Mouse (Mus musculus) ovary, postnatal 10 days (tissue): ENCODE measurements around the gene Lrrc29.

ENCODE experiments used
- DNase-seq: peaks from one replicate; pipeline ENCODE4 v3.0.0; 2022; ENCODE audit warnings: low spot score

The Lrrc29 gene

DNA sequence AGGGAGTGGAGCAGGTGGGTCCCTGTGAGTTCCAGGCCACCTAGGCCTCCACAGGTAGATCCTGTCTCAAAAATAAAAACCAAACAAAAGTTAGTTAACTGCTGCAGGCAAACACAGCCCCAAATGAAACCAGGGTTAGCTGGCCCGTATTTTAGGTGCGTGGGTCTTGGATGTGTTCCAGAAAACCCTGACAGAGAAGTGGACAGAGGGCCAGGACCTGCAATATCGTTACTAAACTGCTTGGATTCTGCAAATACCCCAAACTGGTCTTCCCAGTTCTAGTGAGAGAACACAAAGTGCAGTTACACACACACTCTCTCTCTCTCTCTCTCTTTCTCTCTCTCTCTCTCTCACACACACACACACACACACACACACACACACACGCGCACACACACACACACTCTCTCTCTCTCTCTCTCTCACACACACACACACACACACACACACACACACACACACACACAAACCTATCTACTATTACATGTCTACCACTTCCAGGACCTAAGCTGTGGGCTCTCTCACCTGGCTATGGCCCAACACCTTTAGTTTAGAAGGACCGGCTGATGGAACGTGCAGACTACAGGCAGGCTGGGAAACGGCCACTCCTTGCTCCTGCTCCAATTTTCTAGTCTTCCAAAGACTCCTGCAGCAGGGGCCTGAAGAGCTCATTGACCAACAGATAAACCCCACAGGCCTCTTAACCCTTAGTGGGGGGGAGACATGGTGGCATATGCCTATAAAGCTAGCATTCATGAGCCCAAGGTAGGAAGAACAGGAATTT is 17.9 kb upstream of the Lrrc29 start:
- DNase-seq = no peak

DNA sequence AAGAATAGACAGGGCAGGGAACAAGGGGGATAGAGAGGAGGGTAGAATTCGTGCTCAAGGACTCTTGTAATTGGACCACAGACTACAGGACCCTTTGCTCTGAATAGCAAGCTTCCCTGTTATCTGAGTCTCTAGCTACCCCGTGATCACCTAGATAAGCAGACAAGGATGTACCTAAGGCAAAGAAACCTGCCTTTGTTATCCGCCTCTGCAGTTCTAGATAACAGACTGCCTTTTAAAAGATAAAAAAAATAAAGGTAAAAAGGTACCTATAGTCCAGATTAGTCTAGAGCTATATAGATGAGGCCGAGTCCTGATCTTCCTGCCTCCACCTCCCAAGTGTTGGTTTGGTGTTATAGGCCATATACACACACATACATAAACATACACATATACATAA is 16.7 kb upstream of the Lrrc29 start:
- no peak for DNase-seq

DNA sequence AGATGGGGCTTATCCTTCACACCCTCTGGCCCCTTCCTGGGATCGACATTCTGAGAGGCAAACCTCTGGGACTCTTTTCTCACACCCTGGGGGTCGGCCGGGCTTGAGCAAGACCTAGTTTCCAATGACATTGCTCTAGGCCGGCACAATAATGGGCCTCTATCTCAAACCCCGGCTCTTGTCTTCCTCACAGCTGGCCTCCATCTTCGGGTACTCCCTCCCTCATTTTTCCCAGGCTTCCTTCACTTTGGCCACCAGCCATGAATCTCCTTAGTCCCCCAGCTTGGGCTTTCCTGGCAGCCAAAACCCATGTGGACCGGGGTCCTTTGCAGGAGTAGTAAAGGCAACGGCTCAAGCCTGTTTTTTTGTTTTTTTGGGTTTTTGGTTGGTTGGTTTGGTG is 15.3 kb upstream of the Lrrc29 start:
- DNase-seq = no peak

DNA sequence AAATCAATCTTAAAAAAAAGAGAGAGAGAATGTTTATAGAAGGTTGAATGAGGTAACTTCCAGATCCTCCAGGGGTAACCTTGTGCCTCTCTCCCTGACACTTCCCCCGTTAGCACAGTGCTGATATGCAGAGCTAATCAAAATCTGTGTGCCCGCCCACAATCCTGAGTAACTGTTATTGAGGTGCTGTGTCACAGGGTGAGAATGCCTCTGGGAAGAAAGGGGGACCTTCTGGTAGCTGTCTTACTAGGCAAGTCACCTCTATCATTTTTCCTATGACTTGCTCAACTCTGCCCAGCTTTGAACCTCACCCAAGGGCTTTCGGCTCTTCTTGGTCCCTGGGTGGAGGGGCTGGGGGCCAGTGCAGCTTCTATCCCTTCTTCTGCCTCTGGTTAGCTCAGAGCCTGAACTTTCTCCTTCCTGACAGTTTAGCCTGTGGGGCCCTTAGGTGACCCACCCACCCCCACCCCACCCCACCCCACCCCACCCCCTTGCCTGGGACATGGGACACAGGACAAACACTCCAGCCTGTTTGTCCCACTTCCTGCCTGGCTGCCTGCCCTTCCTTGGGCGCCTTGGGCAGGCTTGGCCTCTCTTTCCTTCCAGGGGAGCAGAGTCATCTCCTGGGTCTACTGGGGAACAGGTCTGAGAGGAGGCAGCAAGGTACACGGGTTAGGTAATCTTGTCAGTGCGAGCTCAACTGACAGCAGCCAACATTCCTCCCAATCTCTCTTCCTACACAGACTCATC is 14.0 kb upstream of the Lrrc29 start:
- DNase-seq = no peak

DNA sequence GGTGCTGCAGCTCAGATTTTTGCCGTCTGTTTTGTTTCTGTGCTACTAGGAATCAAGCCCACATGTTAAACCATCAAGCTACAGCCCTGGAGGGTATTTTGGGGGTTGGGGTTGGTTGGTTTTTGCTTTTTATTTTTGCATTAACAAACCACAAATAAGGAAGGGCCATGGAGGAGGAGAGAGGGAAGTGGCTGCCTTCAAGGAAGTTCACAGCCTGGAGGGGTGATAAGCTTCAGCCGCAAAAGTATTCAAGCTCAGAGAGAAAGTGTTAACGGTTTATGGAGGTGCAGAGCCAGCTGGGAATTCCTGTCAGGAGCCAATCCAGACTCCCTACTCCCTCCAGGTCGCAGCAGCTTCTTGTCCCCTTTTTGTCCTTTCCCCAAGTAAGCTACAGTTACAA is 12.9 kb upstream of the Lrrc29 start:
- no peak for DNase-seq

DNA sequence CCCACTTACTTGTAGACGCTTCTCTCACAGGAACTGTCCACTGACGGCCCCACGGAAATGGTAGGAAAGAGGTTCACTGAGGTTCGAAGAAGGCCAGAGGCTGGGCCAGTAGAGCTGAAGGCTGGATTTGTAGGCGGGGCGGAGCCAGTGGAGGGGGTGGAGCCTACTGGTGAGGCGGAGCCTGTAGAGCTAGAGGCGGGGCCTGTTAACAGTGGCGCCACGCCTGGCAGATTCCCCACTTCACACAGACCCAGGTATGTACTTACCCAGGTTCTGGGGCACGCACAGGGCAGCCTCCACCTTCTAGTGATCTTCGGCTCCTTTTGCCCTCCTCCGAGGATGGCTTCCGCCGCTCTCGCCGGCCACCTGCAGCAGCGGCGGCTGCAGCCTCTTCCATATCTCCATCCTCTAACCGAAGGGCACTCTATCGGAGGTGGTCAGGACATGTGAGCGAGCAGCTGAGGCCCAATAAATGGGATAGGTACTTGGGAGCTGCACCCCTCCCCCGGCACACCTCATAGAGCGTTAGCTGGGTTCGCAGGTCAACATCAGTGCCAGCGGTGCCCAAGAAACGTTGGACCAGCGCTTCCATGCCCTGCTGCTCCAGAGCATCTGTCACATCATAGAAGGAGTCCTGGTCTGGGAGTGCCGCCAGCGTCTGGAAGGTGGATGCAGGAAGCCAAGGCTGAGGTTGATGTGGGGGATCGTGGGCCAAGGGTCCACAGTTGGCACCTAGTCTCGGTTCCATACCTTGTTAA is 10.5 kb upstream of the Lrrc29 start:
- no peak for DNase-seq

DNA sequence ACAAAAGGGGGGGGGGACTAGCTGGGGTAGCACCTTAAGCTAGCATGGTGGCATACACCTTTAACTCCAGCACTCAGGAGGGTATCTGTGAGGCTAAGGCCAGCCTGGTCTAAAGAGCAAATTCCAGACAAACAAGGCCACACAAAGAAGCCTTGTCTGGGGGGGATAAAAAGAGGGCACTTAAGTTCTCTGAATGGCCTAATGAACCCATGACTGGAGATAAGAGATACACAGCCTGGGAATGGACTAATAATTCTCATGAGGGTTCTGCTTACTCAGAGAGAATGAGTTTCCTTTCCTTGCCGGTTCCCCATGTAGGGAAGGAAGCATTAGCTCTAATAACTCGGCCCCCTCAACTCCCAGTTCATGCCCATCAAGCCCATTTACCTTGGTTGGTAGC is 6.4 kb upstream of the Lrrc29 start:
- DNase-seq = no peak

DNA sequence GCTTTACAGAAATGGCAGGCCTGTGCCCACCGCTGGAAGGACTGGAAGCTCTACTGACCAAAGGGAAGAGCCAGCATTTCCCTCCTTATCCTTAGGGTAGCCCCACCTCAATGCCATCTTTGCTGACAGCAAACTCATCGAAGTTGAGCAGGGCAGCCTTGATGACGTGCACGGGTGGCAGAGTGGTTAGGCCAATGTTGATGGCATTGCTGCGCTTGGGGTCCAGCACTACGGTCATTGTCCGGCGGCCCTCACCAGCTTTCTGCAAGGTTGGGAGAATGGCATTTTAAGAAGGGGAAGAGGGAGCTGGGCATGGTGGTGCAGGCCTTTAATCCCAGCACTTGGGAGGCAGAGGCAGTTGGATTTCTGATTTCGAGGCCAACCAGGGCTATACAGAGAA is 5.9 kb upstream of the Lrrc29 start:
- DNase-seq = no peak

DNA sequence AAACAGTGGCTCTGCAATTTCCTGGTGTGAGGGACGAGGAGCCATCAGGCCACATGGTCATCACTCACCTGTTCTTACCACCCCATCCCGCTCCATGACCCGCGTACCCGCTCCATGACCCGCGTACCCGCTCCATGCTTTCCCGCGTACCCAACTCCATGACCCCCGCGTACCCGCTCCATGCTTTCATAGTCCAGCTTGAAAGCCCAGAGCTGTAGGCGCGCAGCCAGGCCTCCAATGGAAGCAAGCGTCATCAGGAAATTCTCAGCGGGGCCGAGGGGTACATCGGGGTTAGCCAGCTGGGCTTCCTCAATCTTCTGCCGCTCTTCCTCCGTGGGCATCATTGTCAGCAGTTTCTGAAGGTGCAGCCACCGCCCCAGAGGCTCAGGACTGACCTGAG is 5.4 kb upstream of the Lrrc29 start:
- DNase-seq = no peak

DNA sequence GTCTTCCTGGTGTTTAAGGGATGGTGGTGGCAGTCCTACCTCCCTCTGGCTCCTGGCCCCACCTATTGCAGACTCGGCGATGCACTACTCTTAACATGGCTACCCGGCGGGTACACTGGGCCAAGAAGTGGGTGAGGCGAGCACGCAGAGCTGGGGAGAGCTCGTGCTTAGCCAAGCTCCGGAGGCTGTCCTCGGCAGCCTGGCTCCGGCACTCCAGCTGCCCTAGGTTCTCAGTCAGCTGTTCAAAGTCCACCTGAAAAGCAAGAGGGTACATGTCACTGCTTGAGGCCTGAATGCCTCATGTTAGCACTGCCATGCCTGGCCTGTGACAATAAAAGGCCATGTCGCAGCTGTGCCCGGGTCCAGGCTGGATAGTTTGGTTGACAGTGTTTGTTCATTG is 4.2 kb upstream of the Lrrc29 start:
- no peak for DNase-seq

DNA sequence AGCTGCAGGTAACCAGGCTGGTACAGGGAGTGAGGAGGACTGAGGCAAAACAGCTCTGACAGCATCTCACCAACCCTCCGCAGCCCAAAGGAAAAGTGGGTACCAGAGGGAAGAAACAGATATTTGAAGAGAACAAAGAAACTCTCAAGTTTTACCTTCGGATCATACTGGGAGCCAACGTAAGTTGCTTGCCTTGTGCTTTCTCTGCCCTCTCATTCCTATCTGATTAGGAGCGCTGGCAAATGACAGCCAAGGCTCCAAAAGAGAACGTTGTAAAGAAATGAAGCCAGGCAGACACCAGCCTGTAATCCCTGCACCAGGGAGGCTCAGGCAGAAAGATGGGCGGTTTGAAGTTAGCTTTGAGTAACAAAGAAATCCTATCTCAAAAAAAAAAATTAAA is 890 bp upstream of the Lrrc29 start:
- no peak for DNase-seq

DNA sequence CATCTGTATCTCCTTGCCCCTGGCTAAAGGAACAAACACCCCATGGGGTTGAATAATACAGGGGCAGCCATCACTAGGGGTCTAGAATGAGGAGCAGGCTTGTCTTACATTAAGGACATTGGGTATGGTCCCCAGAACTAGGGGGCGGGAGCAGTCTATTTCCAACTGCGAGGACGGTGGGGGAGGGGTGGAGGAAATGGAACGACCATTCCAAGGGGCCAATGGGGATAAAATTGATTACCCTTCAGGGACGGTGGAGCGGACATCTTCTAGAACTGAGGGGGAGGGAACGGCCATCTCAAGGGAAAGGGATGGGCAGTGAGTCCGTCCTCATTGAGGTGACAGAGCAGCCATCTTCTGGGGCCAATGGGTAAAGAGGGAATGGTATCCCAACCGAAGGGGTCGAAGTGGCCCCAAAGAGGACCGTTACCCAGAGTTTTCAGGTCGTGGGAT is 411 bp downstream of the Lrrc29 start:
- no peak for DNase-seq

DNA sequence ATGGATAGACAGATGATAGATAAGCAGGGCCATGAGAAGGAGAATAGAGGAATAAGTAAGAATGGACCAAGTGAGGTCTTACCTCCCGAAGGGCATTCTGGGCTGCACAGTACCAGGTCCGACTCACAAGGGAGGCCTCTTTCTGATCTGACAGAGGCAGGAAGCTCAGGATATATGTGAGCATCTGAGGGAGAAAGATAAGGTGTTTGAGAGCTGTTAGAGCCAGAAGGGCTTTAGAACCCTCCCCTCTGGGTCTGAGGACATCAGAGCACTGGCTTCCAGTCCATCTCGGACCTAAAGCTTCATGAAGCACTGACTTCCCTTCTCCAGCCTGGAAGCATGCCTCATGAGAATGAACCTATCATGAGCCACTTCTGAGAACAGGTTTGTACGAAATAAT is 2.9 kb downstream of the Lrrc29 start:
- no peak for DNase-seq

DNA sequence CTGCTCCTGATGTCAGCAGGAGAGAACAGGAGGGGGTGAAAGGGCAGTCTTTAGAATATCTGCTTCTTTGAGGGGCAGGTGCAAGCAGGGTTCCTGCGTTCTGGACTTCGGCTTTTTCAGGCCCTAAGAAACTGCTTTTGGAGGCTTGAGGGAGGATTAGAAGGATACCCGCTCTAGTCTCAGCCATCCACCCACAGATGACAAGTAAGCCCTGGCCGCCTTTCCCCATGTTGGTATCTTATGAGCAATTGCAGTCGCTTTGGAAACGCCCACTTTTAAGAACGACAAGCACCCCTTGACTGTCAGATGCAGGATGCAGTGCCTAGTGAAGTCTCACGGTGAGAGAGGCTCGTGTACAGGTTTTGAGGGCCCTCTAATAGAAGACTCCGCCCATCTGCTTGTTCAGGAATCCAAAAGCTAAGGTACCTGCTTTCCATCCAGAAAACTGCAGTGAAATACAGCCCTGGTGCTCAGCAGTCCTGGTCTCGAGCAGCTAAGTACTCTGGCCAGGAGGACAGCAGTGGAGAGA is 7.4 kb downstream of the Lrrc29 start:
- no peak for DNase-seq

DNA sequence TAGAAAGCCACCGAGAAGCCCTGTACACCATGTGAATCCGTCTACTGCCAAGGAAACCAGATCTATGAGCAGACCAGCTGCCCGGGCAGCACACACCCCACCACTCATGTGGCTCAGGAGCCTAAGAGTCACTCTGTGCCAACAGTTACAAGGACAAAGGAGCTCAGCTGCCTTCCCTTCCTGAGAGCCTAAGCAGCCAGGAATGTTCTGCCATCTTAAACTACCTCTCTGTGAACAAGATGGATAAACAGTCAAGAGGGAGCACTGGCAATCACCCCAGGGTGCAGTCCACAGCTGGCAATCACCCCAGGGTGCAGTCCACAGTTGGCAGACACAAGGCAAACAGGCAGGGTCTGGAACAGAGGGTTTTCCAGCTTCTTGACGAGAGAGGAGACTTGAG is 8.1 kb downstream of the Lrrc29 start:
- no peak for DNase-seq

DNA sequence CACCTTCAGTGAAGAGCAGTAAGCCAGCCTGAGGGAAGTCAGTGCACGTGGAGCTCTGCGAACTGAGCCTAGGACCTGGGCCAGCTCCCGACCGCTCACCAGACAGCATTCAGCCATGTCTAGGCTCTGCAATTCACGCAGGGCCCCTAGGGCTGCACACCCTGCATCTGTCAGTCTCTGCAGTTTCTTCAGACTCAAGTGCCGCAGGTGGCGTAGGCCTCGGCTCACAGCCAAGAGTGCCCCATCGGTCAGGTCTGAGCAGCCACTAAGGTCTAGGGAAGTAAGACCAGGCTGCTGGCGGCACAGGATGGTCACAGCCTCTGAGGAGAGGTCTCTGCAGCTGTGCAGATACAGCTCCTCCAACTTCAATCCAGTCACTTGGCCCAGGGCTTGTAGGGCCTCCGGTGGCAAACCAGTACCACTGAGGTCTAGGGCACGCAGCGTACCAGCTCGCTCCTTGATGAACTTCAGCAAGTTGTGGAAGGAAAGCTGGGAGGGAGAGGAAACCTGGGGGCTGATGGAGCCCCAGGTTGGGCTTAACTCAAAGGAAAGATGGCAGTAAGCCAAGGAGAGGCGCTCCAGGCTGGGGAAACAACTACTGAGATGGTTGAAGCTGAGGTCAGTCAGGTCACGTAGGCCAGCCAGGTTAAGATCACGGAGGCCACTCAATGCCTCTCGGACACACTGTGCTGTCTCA is 10.9 kb downstream of the Lrrc29 start:
- no peak for DNase-seq

DNA sequence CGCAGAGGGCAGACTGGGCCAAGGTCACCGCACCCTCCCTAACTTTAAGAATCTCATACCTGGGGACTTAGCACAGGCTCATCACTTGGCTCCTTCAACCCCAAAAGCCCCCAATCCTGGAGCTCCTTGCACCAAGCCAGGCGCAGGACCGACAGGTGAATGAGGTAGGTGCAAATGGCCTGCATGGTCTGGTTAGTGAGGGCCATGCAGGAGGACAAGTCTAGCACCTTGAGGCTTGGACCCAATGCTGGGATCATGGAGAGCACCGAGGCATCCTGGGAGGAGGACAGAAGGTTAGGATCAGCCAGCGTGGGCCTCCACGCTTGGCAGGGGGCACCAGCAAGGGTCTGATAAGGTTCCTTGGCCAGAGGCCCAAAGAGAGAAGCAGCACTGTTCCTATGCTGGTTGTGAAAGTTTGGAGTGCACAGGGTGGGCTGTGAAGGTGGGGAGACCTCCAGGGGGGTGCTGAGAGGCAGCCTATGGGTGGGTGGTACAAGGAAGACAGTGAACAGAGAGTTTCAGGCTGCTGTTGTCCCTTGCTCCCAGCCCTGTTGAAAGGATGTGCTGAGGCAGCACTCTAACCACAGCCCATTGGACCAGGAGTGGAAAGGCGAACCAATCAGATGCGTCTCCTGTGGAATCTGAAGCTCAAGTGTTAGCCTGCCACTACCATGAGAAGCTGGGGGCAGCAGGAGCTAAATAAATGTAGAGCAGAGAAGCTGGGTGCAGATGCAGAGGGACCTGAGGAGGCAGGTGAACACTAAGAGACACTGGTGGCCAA is 12.3 kb downstream of the Lrrc29 start:
- no peak for DNase-seq

DNA sequence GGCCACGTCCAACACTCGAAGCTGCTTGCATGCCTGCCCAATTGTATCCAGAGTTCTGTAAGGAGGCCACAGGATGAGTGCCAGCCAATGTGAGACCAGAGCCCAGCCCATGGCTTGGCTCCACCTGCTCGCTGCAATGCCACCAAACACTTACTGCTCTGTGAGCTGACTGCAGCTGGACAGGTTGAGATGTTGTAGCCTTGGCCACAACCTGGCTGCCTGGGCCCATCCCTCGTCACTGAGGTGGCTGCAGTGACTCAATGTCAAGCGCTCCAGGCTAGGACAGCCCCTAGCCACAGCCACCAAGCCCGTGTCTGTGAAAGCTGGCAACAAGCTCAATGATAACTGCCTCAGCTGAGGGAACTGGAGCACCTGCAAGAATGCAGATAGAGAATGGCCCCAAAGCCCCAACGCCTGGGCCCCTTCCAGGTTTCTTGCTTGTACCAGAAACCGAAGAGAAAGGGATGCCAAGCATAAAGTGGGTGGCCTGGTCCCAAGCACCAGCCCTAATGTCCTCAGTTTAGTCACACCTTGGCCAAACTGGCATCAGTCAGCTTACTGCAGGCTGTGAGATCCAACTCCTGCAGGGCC is 13.1 kb downstream of the Lrrc29 start:
- no peak for DNase-seq

DNA sequence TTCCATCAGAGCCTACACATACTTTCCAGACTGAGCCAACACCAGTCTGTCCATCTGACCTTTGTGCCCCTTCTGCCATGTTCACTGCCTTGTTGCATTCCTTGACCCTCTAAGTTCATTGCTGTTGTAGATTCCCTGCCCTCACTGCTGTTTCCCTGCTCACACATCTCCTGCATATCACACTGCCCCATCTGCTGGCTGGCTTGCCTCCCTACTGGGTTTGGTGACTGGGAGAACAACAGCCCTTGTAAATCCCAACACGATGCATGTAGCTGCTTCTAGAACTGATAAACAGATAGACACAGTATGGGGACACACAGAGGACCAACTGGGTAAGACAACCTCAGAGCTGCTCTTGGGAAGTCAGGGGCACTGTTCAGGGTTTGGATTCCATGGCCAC is 14.4 kb downstream of the Lrrc29 start:
- DNase-seq = no peak

DNA sequence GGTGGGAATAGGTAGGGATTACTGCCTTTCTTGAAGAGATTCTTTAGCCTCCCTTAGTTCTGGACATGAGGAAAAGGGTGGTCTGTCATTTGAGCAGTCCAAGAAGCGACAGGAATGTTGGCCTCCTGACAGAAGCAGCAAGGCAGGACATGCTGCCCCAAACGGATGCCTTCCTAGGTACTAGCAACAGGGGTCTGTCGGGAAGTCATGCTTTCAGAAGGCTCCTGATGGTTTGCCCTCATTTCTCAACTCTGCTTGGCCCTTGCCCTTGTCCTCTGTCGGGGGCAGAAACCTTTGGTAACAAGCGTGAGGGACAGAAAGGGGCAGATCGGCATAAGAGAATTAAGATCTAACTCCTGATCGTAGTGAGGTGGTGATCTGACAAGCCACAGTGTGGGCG is 16.0 kb downstream of the Lrrc29 start:
- DNase-seq = no peak
